Mouse (Mus musculus): Measurements from ENCODE around the gene Gm10563.

DNA sequence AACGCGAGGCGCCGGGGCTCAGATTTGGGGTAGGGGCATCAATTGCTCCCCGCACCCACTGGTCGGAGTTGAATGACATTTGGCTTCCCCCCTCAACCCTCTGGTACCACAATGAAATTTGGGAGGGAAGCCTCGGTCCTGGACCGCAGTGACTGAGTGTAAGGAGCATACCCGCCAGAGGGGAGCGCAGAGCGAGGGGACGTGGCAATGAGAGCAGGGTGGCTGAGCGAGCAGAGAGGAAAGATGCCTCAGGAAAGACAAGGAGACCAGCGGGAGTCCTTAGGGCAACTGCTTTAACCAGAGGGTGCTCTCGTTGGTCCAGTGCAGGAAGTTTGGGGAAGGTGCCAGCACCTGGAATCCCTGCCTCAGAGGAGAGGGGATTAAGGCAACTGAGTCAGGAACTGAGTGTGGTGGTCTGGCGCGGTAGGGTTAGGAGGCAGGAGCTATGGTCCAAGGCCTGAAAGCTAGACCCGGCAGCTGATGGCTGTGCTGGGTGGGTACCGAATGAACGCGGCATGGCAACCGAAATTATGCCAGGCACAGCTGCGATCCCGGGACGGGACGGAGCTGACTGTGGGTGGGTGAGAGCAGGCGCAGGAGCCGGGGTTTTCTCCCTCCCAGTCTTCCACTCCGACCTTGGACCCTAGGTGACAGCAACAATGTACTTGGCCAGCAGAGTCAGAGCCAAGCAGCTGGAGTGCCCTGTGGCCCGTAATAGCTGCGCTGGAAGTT, 8.4 kb upstream of the Gm10563 start:
- no peak for TF ChIP-seq CTCF (conservative IDR thresholded peaks at IDR 0.05; ENCODE audit: low read length)
- no peak for TF ChIP-seq NANOG (IDR thresholded peaks at IDR 0.05; ENCODE audit: borderline replicate concordance, low read length)
- TF ChIP-seq POU5F1 (IDR thresholded peaks at IDR 0.05; ENCODE audit: borderline replicate concordance, low read length): no peak
